Mouse (Mus musculus): ENCODE measurements around the gene Gns.

Gene Gns

DNA sequence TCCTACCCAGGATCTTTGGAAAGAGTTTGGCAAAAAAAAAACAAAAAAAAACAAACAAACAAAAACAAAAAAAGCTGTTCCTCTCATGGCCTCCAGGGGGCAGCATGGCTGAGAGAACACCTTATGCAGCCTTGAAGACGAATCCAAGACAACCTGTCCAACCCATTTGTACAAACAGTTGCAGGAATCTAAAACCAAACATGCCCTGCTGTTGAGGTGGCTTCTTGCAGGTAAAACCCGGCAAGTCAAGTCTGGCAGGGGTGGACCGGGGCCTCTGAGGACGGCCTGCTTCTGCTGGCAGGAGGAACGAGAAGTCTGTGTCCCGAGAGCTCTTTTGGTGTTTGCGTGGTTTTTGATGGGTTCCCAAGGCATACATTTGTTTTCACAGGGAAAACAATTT, 44.8 kb downstream of the Gns start:
- DNase-seq, result peak; percentile 60 to 80

DNA sequence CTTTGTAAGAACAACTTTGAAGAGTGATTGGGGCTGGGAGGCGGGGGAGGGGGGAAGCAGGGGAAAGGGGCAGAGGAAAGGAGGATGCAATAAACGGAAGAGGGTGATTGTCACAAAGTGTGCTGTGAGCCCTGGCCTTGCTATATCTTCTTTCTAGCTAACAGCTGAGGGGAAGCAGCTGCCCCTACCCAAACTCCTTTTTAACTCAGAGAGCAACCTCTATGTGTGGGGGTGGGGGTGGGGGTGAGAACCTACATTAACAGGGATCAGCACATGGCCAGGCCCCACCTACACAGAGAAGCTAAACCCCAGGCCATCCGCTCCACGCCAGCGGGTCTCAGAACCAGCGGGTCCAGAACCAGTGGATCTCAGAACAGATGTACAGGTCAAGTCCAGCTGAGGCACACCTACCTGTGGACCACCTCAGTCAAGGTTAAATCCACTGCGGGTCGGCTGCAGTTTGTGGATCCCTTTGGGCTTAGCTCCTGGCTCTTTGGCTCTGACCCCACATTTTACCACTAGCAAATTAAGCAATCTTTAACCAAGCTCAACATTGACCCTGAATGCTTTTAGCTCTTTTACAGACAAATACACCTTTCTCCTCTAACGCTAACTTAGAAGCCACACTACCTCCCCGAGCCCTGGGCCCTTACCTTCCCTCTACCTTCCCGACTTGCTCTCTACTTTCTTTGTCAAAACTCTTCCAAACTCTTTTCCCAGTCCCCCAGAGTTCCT, 47.0 kb downstream of the Gns start:
- DNase-seq, result no peak

DNA sequence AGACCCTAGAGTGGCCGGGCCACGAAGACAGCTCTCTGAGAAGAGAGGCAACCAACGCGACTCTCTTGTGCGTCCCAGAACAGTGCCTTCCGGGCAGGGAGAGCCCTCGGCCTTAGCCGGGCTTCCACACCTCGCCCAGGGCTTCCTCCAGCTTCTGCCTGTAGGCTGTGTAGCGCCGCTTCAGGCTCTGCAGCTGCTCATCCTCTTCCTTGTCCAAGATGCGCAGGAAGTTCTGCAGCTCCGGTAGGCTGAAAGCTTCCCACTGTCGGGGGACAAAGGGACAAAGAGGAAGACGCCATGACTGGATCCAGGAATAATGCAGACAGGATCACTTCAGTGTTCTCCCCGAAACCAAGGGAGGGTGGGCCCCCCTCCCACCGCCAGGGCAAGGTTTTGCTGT, 47.9 kb downstream of the Gns start:
- no peak for DNase-seq

DNA sequence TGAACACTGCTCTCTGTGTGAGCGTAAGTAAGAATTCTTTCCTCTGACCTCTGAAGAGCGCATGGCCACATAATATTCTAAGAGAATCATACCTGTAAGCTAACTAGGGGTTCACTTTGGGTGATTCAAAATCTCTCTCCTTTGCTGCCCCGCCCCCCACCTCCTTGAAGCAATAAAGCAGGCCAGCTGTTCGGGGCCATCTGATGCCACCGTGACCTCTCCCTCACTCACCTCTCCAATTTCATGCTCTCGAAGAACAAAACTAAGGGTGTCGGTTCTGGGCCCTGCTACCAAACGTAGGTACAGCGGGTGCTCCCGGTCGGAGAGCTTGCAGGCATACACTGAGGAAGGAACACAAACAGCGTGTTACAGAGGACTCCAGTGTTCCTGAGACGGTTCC, 49.2 kb downstream of the Gns start:
- DNase-seq, result no peak

DNA sequence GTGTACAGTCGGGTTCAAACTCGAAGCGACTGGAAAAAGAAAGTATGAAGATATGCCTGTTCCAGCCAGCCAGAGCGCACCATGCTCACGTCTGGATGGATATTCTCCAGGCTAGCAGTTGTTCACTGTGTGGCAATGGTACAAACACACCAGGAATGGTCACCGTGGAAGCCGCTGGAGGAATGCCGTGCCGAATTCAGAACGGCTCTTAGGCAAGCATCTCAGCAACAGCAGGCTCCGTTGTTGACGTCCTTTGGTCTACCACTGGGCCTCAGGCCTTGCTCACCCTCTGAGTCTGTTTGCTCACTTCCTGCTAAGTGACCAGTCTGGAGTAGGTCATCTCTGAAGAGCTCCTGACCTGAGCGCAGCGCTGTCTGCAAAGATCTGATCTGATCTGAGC, 53.9 kb downstream of the Gns start:
- DNase-seq, result no peak

DNA sequence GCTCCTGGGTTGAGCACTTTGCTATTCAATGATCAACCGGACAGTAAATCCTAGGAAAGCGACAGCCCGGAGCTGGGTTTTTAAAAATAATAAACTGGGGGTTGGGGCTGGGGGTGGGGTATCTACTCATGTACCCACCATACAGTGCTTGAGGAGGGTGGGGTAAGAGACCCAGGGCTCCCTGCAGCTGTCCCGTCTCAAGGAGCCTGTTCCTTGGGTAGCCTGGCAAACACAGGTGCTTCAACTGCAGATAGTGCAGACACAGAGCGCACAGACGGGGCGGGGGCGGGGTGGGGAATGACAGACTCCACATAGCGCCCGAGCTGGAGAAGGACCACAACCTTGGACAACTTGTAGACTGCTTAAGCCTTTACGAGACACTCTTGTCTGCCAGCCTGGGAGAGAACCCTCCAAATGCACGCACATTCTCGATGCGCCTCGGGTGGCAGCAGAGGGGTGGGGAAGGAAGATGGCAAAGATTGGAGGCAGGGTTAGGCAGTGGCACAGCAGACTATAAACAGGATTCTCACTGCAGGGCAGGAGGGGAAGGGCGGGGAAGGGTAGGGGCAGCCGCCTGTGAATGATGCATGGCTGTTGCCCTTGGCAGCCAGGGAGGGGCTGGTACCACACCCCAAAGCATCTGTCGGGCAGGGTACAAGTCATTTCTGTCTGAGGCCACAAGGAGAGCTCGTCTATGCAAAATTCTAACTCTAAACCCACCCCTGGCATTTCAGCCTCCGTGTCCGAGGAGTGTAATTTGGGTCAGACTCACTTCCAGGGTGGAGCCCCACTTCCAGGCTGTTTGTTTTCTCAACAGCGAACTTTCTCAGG, 55.0 kb downstream of the Gns start:
- DNase-seq, result peak; percentile 71 to 84

DNA sequence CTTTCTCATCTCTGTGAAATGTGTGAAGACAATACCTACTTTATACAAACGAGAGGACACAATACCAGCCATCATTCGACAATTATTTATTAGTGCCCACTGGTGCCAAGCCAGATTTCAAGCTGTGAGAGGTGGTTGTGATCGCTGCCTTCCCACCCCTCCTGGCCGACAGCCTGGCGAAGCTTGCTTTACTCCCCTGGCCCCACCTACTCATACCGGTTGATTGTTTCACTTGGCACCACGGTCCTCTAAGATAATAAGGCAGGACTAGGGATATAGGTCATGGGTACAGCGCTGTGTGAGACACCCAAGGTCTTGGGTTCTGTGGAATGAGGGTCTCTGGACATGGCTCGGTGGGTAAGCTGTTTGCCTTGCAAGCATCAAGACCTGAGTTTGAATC, 56.1 kb downstream of the Gns start:
- peak in 1 of 2 experiments; percentile 70 for DNase-seq

DNA sequence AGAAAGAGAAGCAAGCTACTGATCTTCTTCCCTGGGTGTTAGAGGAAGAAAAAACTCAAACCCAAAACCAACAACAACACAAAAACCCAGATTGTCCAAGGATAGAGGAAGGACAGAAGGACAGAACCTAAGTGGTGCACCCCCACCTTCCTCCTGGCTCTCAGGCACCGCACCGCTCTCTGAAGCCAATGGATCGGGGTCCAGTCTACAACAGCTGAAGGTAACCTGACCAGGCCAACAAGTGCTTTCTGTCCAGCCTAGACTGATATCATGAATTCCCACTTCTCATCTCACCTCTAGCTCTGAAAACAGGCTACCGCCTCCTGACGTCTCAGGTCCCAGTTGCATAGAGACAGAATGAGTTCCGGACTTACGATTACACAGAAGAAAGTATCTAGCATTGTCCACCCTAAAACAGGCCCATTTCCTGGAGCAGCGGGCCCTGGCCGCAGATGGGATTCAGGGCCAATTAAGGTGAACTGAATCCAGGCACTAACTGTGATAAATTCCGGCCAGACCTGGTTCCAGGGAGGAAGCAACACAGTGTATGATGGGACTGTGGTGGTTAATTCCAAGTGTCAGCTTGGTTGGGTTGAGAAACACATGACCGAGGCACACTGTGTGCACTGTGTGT, 56.9 kb downstream of the Gns start:
- no peak for DNase-seq

DNA sequence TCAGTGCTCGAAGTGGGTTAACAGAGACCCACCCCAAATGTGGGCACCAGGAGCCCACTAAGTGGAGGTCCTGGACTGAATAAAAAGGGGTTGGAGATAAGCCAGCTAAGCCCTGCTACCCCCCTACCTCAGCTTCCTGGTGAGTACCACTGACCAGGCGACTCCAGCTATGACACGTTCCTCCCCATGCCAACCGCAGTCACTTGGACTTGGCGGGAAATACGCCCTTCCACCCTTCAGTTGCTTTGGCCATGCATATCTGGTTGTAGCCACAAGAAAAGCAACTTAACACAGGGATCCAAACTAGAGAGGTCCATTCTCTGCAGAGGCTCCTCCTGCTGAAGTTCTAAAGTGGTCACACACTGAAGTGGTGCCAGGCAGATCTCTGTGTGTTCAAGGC, 57.4 kb downstream of the Gns start:
- no peak for DNase-seq

DNA sequence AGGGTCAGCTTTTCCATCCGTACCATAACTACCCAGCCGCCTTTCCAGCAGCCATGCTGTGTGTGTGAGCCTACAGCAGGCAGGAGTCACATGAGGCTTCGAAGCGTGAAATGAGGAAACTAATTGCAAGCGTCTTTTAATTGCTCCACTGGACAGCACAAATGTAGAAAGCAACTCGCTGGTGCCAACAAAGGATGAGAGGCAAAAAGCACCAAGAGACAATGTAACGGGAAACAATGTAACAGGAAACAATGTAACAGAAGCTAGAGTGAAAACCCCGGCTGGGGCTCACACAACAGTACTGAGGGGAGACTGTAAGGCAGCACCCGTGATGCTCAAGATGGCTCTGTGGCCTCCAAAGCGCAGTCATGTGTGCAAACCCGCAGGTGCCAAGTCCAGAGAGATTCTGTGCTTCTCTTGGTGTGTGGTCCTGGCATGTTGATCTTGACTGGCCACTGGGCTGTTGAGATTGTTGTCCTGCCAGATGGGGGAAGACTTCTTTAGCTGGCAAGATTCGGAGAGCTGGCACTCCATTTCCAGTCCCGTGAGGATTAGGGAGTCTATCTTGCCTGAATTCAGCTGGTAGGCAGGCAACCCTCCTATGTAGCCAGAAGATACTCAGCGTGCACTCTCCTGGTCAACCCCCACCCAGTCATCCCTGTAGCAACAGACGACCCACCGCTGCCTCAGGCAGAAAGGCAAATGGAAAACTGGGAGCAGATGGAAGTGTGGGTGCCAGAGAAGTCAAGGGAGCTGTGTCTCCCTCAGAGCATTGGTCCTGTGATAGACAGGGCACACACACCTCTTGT, 58.9 kb downstream of the Gns start:
- peak in 1 of 2 experiments; percentile 16 for DNase-seq

DNA sequence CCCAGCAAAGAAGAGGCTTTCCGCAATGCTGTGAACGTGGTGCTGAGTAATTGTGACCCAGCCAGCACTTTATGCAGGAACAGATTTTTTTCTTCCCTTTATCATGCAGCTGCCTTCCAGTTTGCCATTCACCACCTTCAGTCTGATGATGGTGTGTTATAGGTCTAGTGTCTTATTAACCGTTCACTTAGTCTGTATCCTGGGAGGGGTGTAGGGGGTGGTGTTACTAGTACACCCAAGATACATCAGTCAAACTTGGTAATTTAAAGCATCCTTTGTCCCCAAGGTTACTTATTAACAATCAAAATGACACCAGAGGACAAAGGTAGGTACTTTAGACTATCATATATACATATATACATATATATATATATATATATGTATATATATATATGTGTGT, 59.6 kb downstream of the Gns start:
- no peak for DNase-seq

DNA sequence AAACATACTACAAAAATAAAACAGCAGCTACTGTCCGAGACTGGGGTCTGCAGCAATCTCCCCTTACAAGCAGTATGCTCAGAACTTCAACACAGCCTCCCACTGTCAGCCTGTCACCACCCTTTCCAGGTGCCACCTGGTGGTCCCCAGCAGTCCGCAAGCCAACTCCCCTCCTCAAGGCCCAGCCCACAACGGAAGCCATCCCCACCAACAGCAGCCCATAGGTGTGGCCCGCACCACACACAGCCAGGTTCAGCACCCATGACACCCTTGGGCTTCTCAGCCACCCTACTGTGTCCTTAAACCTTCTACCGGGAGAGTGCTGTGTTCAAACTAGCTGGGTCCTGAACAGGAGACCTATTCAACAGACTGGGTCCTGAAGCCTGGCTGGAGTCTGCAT, 60.2 kb downstream of the Gns start:
- no peak for DNase-seq

DNA sequence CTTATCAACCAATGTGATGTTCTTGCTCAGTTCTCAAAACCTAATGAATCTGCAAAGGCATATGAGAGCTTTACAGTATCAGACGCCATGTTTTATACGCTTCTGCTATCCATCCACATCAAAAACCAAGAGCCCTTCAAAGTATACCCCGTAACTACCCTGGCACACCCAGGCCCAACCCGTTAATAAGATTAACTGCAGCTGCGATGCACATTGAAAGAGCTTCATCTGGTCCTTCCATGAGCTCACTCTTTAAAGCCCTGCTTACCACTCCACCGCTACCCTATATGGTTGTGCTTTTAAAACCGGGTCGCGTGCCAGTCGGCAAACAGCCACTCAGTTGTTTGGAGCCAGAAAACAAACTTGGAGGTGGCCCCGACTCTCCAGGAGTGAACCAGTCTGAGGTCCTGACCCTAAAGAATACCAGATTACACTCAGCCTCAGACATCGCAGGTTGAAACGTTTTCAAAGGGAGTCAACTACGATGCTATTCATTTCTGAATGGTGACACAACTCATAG, 60.7 kb downstream of the Gns start:
- DNase-seq, result no peak

DNA sequence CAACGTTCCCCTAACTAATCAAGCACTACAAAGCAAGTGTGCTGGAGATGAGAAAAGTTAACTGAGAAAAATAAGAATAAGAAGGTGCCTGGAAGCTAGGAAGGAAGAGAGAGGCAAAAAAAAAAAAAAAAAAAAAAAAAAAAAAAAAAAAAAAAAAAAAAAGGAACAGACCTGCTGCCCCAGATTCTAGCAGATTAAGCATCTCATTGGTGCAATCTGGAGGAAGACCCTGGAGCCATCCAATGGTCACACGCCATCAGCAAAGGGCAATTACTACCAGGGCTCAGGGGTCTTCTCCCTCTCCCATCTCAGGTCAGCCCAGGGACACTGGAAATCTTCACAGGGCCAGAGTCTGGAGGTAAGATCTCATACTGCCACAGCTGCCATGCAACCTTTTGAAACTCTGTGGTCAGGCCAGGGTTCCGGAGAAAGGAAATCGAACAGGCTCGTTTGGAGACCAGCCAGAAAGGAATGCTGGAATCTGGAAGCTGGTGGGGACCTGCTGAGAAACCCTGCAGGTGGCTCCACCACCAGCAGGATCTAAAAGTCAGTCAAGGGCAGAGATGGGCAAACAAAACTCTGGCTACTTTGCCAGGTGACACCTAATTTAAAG, 61.7 kb downstream of the Gns start:
- no peak for DNase-seq

DNA sequence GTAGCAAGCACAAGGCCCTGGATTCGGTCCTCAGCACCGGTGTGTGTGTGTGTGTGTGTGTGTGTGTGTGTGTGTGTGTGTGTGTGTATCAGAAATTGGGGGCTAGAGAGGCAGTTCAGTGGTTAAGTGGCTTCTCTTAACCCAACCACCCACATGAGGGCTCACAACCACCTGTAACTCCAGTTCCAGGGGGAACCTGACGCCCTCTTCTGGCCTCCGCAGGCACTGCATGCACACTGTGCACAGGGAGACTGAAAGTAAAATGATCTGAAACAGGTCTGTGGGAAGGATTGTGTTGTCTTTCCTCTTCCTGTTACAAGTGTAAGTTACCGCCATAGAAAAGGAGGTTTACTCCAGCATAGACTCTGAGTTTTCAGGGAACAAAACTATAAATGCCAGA, 62.2 kb downstream of the Gns start:
- DNase-seq, result peak in 1 of 2 experiments; percentile 71

DNA sequence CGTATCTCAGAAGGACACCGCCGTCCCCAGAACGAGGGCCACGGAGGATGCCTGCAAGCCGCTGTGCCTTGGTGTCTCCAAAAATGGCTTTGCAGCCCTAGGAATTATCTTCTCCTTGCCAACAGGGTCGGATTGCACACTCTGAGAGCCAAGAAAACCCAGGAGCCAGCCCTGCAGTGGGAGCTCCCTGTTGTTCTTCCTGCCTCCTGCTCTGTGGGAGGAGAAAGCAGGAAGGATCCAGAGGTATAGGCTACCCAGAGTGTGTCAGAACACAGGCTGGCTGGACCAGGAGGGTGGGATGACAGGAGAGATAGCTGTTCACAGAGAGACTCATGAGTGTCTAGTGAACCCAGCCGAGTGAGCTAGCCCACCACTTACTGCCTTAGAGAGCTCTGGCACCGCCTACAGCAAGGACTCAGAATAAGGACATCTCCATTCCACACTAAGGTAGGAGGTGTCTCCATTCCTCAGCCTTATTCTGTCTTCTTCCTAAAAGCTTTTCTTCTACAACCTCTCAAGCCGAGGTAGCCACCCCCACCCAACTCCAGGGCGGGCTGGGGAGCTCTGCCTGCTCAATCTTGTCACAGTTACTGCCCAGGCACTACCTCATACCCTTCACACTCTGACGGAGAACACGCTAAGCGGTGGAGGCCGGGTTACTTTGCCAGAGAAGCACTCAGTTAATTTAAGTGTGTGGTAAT, 63.3 kb downstream of the Gns start:
- no peak for DNase-seq

DNA sequence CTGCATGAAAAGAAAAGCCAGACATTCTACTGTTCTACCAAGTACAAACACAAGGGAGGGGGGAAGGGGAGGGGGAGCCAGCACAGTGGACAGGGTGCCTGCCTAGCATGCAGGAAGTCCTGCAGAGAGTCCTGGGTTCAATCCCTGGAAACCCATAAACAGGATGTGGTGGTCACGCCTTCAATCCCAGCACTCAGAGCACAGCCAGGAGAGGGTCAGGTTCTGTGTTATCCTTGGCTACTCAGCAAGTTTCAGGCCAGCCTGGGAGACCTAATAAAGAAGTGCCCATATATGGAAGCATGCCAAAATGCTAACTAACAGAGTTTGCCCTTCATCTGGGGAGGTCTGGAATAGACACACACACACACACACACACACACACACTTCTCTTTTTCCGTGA, 64.2 kb downstream of the Gns start:
- DNase-seq, result peak; percentile 60 to 74

DNA sequence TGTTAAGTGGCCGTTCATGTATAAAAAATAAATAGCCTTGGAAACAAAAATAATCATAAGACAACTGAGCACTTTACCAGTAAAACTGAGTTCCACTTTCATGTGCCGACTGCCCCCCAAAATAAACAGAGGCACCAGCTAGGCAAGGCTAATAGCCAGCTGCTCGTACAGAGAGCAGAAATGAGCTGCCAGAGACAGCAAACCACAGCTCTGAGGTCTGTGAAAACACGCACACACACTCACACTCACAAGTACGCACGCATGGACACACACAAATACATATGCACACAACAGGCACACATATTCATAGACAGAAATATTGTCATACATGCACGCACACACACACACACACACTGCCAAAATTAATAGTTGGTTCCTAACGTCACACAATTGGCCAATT, 64.7 kb downstream of the Gns start:
- no peak for DNase-seq

DNA sequence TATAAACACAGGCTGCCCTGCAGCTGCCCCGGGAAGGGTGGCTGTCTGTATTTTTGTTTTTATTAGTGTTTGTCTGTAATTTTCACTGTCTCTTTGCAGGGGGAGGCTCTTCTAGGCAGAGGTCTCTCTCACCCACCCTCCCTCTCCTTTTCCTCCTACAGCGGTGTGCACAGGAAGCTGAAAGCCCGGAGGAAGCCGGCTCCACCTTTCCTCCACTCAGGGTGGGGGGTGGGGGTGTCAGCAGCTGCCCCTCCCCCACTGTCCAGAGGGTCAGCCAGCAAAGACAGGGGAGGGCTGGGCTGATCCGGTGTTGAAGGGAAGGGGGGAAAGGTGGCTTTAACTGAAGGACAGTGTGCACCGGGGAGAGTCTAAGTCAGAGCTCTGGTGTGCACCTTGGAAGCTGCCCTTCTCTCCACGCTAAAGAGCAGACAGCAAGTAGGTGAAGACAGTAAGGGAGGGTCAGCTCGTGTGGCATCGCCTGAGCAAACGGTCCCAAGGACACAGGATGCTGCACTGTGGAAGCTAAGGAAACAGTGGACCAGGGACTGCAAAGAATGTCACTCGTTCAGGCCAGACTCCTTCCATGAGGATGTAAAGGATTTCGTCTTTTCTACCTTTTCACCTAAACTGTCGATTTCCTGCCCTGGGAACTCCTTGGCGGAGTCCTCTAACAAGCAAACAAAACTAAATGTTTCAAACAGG, 65.2 kb downstream of the Gns start:
- peak in 1 of 2 experiments; percentile 61 for DNase-seq

DNA sequence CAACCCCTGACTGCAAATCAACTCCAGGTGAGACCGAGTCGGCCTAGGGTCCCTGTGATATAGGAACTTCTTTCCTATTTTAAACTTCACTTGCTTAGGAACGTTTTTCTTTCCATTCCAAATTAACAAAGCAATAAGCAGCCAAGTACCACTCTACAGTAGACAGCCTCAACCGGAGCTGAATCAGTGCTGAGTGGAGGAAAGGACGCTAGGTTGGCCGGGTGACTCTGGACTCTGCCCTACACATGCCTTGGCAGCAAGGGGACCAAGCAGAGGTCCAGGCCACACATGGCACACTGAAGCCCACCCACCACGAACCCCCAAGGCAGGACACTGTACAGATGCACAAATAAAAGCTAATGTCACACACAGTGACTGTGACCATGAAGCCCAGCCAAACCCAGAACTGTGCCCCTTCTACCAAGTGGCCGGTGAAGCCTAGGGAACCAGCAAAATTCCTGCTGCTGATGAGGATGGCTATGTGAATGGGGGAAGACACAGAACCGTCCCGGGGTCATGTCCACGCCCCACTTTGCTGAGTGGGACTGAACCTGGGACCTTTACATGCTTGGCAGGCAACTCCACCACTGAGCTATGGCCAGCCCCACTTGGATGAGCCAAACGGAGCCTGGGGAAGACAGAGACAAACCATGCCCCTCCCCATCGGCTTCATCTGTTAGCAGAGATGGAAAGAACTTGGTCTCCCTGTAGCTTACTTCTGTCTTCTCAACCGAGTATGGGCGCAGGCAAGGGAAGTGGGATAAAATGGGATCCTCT, 66.1 kb downstream of the Gns start:
- no peak for DNase-seq

All from lung, postnatal 4 days (tissue).